Mouse (Mus musculus): ENCODE data around the gene Ccnl2. TPM values are rescaled to one million over a fixed set of nuclear protein-coding genes. Genes with fewer than 3 reads are reported as not detected.
"Not testable (repeated sequence)": the region's sequence is repeated elsewhere in the genome, so short reads cannot be mapped to it uniquely, and the experiment has no call there.

Gene Ccnl2
- polyA plus RNA-seq, 1 experiment from 2014 or later = 174 TPM

GRCm38 (mm10) chr4:155785246-155785645 is 27.0 kb upstream of the Ccnl2 start:
- H3K4me1 ChIP-seq (ENCODE audit: control insufficient read depth, insufficient read depth, low read length) = peaks cover 14% of the 10 kb centered on the region; the same call in 1 of the 2 replicates
- H3K4me2 ChIP-seq (replicated peaks; ENCODE audit: low read depth, low read length) = no peak overlapping the region
- no peak for ATAC-seq (ENCODE audit: low FRiP score, low TSS enrichment)
- no peaks in the 10 kb centered on the region for H3K9me3 ChIP-seq (ENCODE audit: control insufficient read depth, low read length)
- no peak overlapping the region for H3K4me3 ChIP-seq (ENCODE audit: low read length)
- H3K27me3 ChIP-seq (ENCODE audit: control insufficient read depth, insufficient read depth, low read length) = no peaks in the 10 kb centered on the region
- H3K9ac ChIP-seq (ENCODE audit: low read depth, low read length) = no peak overlapping the region
- H3K36me3 ChIP-seq (ENCODE audit: control insufficient read depth, insufficient read depth, low read length) = no peaks in the 10 kb centered on the region
- no peak overlapping the region for H3K27ac ChIP-seq (ENCODE audit: low read depth, low read length)
- 75% methylated on average over 10 of the region's 10 CpGs for WGBS

- Histone ChIP-seq H3K27ac (ENCODE audit: low read depth, low read length) (no peak within 1 kb of the TSS), H3K4me1 (ENCODE audit: control insufficient read depth, insufficient read depth, low read length) (peaks cover 13% of the 10 kb centered on the region; the same call in 1 of the 2 replicates), H3K9ac (ENCODE audit: low read depth, low read length) (peak within 1 kb of the TSS; percentile 81), H3K36me3 (ENCODE audit: control insufficient read depth, insufficient read depth, low read length) (no peaks in the 10 kb centered on the region), H3K4me2 (replicated peaks; ENCODE audit: low read depth, low read length) (peak within 1 kb of the TSS; percentile 87), H3K9me3 (ENCODE audit: control insufficient read depth, low read length) (no peaks in the 10 kb centered on the region), H3K4me3 (ENCODE audit: low read length) (peak within 1 kb of the TSS; percentile 60; the same call in 1 of the 2 replicates), H3K27me3 (ENCODE audit: control insufficient read depth, insufficient read depth, low read length) (no peaks in the 10 kb centered on the region)
- no peak for ATAC-seq (ENCODE audit: low FRiP score, low TSS enrichment)
- WGBS = 80% methylated on average over 5 of the region's 5 CpGs
These were observed 26.5 kb upstream of the Ccnl2 start, which contains the start of gene Tmem88b for GRCm38 (mm10) chr4:155785819-155786218. Gene Tmem88b (minus strand): TSS chr4:155785874.

- Histone ChIP-seq H3K9me3 (ENCODE audit: control insufficient read depth, low read length) (no peaks in the 10 kb centered on the region), H3K9ac (ENCODE audit: low read depth, low read length) (no peak overlapping the region), H3K4me1 (ENCODE audit: control insufficient read depth, insufficient read depth, low read length) (peaks cover 8% of the 10 kb centered on the region; the same call in 1 of the 2 replicates), H3K36me3 (ENCODE audit: control insufficient read depth, insufficient read depth, low read length) (no peaks in the 10 kb centered on the region), H3K4me2 (replicated peaks; ENCODE audit: low read depth, low read length) (no peak overlapping the region), H3K27ac (ENCODE audit: low read depth, low read length) (no peak overlapping the region), H3K27me3 (ENCODE audit: control insufficient read depth, insufficient read depth, low read length) (no peaks in the 10 kb centered on the region), H3K4me3 (ENCODE audit: low read length) (no peak overlapping the region)
- ATAC-seq (ENCODE audit: low FRiP score, low TSS enrichment) = no peak
- WGBS = 86% methylated on average over 3 of the region's 3 CpGs
These were observed 24.0 kb upstream of the Ccnl2 start for GRCm38 (mm10) chr4:155788300-155788699.

- not testable (repeated sequence) for ATAC-seq (ENCODE audit: low FRiP score, low TSS enrichment)
- 80% methylated on average over 4 of the region's 4 CpGs for WGBS
These were observed 23.5 kb upstream of the Ccnl2 start for GRCm38 (mm10) chr4:155788833-155789232.

GRCm38 (mm10) chr4:155790021-155790489 is 22.2 kb upstream of the Ccnl2 start, which contains the start of gene Ankrd65:
Gene Ankrd65 (plus strand): TSS chr4:155790439.
- ATAC-seq (ENCODE audit: low FRiP score, low TSS enrichment) = no peak
- H3K4me3 ChIP-seq (ENCODE audit: low read length) = no peak within 1 kb of the TSS
- 89% methylated on average over 3 of the region's 3 CpGs for WGBS
- H3K9ac ChIP-seq (ENCODE audit: low read depth, low read length) = no peak within 1 kb of the TSS
- H3K27ac ChIP-seq (ENCODE audit: low read depth, low read length) = no peak within 1 kb of the TSS
- H3K4me2 ChIP-seq (replicated peaks; ENCODE audit: low read depth, low read length) = no peak within 1 kb of the TSS
- H3K4me1 ChIP-seq (ENCODE audit: control insufficient read depth, insufficient read depth, low read length) = no peaks in the 10 kb centered on the region
- H3K9me3 ChIP-seq (ENCODE audit: control insufficient read depth, low read length) = no peaks in the 10 kb centered on the region
- H3K36me3 ChIP-seq (ENCODE audit: control insufficient read depth, insufficient read depth, low read length) = no peaks in the 10 kb centered on the region
- H3K27me3 ChIP-seq (ENCODE audit: control insufficient read depth, insufficient read depth, low read length) = no peaks in the 10 kb centered on the region

More at GRCm38 (mm10) chr4:155788833-155789232, 23.5 kb upstream of the Ccnl2 start:
- H3K4me2 ChIP-seq (replicated peaks; ENCODE audit: low read depth, low read length); H3K9me3 ChIP-seq (ENCODE audit: control insufficient read depth, low read length); H3K36me3 ChIP-seq (ENCODE audit: control insufficient read depth, insufficient read depth, low read length); H3K4me1 ChIP-seq (ENCODE audit: control insufficient read depth, insufficient read depth, low read length); H3K9ac ChIP-seq (ENCODE audit: low read depth, low read length); H3K27me3 ChIP-seq (ENCODE audit: control insufficient read depth, insufficient read depth, low read length); H3K27ac ChIP-seq (ENCODE audit: low read depth, low read length); H3K4me3 ChIP-seq (ENCODE audit: low read length): not testable (repeated sequence)

GRCm38 (mm10) chr4:155790650-155791161 is 21.6 kb upstream of the Ccnl2 start:
- no peaks in the 10 kb centered on the region for H3K36me3 ChIP-seq (ENCODE audit: control insufficient read depth, insufficient read depth, low read length)
- no peaks in the 10 kb centered on the region for H3K27me3 ChIP-seq (ENCODE audit: control insufficient read depth, insufficient read depth, low read length)
- peak; percentile 37; the same call in 1 of the 2 replicates for ATAC-seq (ENCODE audit: low FRiP score, low TSS enrichment)
- no peak overlapping the region for H3K9ac ChIP-seq (ENCODE audit: low read depth, low read length)
- H3K4me3 ChIP-seq (ENCODE audit: low read length) = no peak overlapping the region
- no peaks in the 10 kb centered on the region for H3K9me3 ChIP-seq (ENCODE audit: control insufficient read depth, low read length)
- H3K4me1 ChIP-seq (ENCODE audit: control insufficient read depth, insufficient read depth, low read length) = no peaks in the 10 kb centered on the region
- H3K27ac ChIP-seq (ENCODE audit: low read depth, low read length) = no peak overlapping the region
- H3K4me2 ChIP-seq (replicated peaks; ENCODE audit: low read depth, low read length) = no peak overlapping the region
- 41% methylated on average over 3 of the region's 3 CpGs for WGBS

- 53% methylated on average over 24 of the region's 24 CpGs for WGBS
- no peaks in the 10 kb centered on the region for H3K36me3 ChIP-seq (ENCODE audit: control insufficient read depth, insufficient read depth, low read length)
- H3K4me1 ChIP-seq (ENCODE audit: control insufficient read depth, insufficient read depth, low read length) = no peaks in the 10 kb centered on the region
- H3K9me3 ChIP-seq (ENCODE audit: control insufficient read depth, low read length) = no peaks in the 10 kb centered on the region
- H3K4me2 ChIP-seq (replicated peaks; ENCODE audit: low read depth, low read length) = peak overlapping the region; percentile 1; the same call in 1 of the 2 replicates
- H3K27me3 ChIP-seq (ENCODE audit: control insufficient read depth, insufficient read depth, low read length) = no peaks in the 10 kb centered on the region
- ATAC-seq (ENCODE audit: low FRiP score, low TSS enrichment) = peak; percentile 72
- H3K9ac ChIP-seq (ENCODE audit: low read depth, low read length) = no peak overlapping the region
- no peak overlapping the region for H3K4me3 ChIP-seq (ENCODE audit: low read length)
- no peak overlapping the region for H3K27ac ChIP-seq (ENCODE audit: low read depth, low read length)
These were observed 20.9 kb upstream of the Ccnl2 start for GRCm38 (mm10) chr4:155791240-155791933.

- WGBS = 41% methylated on average over 2 of the region's 2 CpGs
- ATAC-seq (ENCODE audit: low FRiP score, low TSS enrichment) = no peak
These were observed 18.6 kb upstream of the Ccnl2 start for GRCm38 (mm10) chr4:155793730-155794129.

GRCm38 (mm10) chr4:155802075-155802474 is 10.2 kb upstream of the Ccnl2 start:
- WGBS = 93% methylated on average over 1 of the region's 1 CpGs
- Histone ChIP-seq H3K4me3 (ENCODE audit: low read length) (no peak overlapping the region), H3K27ac (ENCODE audit: low read depth, low read length) (no peak overlapping the region), H3K9ac (ENCODE audit: low read depth, low read length) (no peak overlapping the region), H3K9me3 (ENCODE audit: control insufficient read depth, low read length) (no peaks in the 10 kb centered on the region), H3K4me2 (replicated peaks; ENCODE audit: low read depth, low read length) (no peak overlapping the region), H3K27me3 (ENCODE audit: control insufficient read depth, insufficient read depth, low read length) (no peaks in the 10 kb centered on the region), H3K4me1 (ENCODE audit: control insufficient read depth, insufficient read depth, low read length) (peaks cover 8% of the 10 kb centered on the region; the same call in 1 of the 2 replicates), H3K36me3 (ENCODE audit: control insufficient read depth, insufficient read depth, low read length) (peaks cover 3% of the 10 kb centered on the region; the same call in 1 of the 2 replicates)
- no peak for ATAC-seq (ENCODE audit: low FRiP score, low TSS enrichment)

More at GRCm38 (mm10) chr4:155793730-155794129, 18.6 kb upstream of the Ccnl2 start:
- no peaks in the 10 kb centered on the region for H3K9me3 ChIP-seq (ENCODE audit: control insufficient read depth, low read length)
- H3K27ac ChIP-seq (ENCODE audit: low read depth, low read length) = no peak overlapping the region
- H3K9ac ChIP-seq (ENCODE audit: low read depth, low read length) = no peak overlapping the region
- H3K4me3 ChIP-seq (ENCODE audit: low read length) = no peak overlapping the region
- no peak overlapping the region for H3K4me2 ChIP-seq (replicated peaks; ENCODE audit: low read depth, low read length)
- H3K36me3 ChIP-seq (ENCODE audit: control insufficient read depth, insufficient read depth, low read length) = no peaks in the 10 kb centered on the region
- H3K4me1 ChIP-seq (ENCODE audit: control insufficient read depth, insufficient read depth, low read length) = no peaks in the 10 kb centered on the region
- no peaks in the 10 kb centered on the region for H3K27me3 ChIP-seq (ENCODE audit: control insufficient read depth, insufficient read depth, low read length)

Data from kidney, embryonic 14.5 days (tissue).